Mouse (Mus musculus) limb, embryonic 15.5 days (tissue): Measurements from ENCODE around the gene Itprip. TPM values are rescaled to one million over a fixed set of nuclear protein-coding genes. Genes with fewer than 3 reads are reported as not detected.
A peak's percentile ranks its signal among the peaks of the same experiment; 100 is the strongest.

Source experiments
- ATAC-seq: fragments of 200-750 bp; cut with Nextera tagmentation; 2 replicates; pipeline ENCODE4 v1.8.0; 2017; ENCODE audit warnings: low read depth, moderate TSS enrichment; ENCODE audit not compliant: insufficient number of reproducible peaks, low FRiP score, low TSS enrichment
- H3K27ac ChIP-seq: fragments of 300-500 bp; sonication (generic); 2 replicates; pipeline ENCODE4 v1.5.1; 2015; ENCODE audit warnings: moderate library complexity, mild to moderate bottlenecking, inconsistent platforms
- H3K27me3 ChIP-seq: fragments of 300-500 bp; sonication (generic); 2 replicates; pipeline ENCODE4 v1.6.1; 2015; ENCODE audit warnings: inconsistent platforms
- H3K36me3 ChIP-seq: fragments of 300-500 bp; sonication (generic); 2 replicates; pipeline ENCODE4 v1.6.1; 2015; ENCODE audit warnings: inconsistent platforms
- H3K4me1 ChIP-seq: fragments of 300-500 bp; sonication (generic); 2 replicates; pipeline ENCODE4 v1.6.1; 2015; ENCODE audit warnings: inconsistent platforms
- H3K4me2 ChIP-seq: fragments of 300-500 bp; sonication (generic); 2 replicates; pipeline ENCODE4 v1.6.1; 2015; ENCODE audit warnings: mild to moderate bottlenecking, inconsistent platforms
- H3K4me3 ChIP-seq: fragments of 300-500 bp; sonication (generic); 2 replicates; pipeline ENCODE4 v1.5.1; 2015; ENCODE audit warnings: mild to moderate bottlenecking, inconsistent platforms
- H3K9ac ChIP-seq: fragments of 300-500 bp; sonication (generic); 2 replicates; pipeline ENCODE4 v1.6.1; 2015; ENCODE audit warnings: inconsistent platforms
- H3K9me3 ChIP-seq: fragments of 300-500 bp; sonication (generic); 2 replicates; pipeline ENCODE4 v1.6.1; 2016; ENCODE audit warnings: inconsistent platforms
- WGBS: fragments of 180-500 bp; shearing (Covaris S2); methylation state at CpG from one replicate; pipeline ENCODE4 v1.1.7; 2015; 5-methylcytosine and 5-hydroxymethylcytosine counted together
- polyA plus RNA-seq: library from polyadenylated mRNA; unstranded; fragments of >200 nt; fragmentation: Nextera tagmentation; extraction: Ambion mirVana; gene quantifications from 2 replicates; pipeline ENCODE4 v1.2.1, GENCODE M21; 2015

Gene Itprip
- polyA plus RNA-seq, 1 experiment from 2014 or later: 23.0 TPM

DNA sequence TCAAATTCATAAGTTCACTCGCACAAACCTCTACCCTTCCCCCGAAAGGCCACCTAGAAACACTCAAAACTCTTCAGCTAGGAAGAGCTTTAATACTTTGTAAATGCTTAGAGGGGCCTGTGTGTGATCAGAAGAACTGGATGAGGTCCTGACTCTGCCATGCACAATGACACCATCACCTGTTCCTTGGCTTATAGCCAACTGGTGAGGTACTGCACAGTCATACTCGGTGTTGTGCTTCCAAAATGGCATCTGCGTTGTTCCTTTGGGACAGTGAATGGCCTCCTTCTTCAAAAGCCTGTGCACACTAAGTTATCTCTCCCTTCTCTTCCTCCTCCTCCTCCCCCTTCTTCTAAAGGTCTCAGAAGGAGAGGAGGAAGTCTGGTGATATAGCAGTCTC lies 8.3 kb downstream of the Itprip start:
- no peak for ATAC-seq
- Histone ChIP-seq H3K27ac (no peak overlapping the region), H3K4me1 (peaks cover 28% of the 10 kb centered on the region), H3K9me3 (no peaks in the 10 kb centered on the region), H3K9ac (no peak overlapping the region), H3K27me3 (no peaks in the 10 kb centered on the region), H3K36me3 (peaks cover 12% of the 10 kb centered on the region; the same call in 1 of the 2 replicates), H3K4me2 (no peak overlapping the region), H3K4me3 (no peak overlapping the region)
- WGBS: 83% methylated on average over 4 of the region's 4 CpGs

DNA sequence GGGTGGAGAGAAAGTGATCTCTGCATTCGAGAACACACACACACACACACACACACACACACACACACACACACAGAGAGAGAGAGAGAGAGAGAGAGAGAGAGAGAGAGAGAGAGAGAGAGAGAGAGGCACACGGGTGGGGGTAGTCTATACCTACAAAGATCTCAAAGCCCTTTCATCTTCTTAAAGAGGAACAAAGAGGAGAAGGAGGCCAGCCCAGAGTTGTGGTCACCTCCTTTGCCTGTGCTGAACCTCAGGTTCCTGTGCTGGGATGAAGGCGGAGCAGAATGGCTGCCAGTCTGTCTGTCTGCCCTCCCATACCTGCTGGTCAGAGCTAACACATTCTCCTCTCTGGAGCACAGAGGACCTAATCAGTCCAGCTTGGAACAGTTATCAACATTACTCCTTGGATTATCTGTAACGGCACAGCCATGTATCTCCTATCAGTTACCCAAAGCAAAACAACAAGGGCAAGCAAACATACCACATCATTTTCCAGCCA lies 8.9 kb downstream of the Itprip start:
- Histone ChIP-seq H3K9me3 (no peaks in the 10 kb centered on the region), H3K4me1 (peaks cover 32% of the 10 kb centered on the region), H3K36me3 (peaks cover 12% of the 10 kb centered on the region; the same call in 1 of the 2 replicates), H3K27ac (no peak overlapping the region; the same call in 1 of the 2 replicates), H3K4me3 (no peak overlapping the region), H3K4me2 (peak overlapping the region; percentile 42; the same call in 1 of the 2 replicates), H3K27me3 (no peaks in the 10 kb centered on the region), H3K9ac (no peak overlapping the region)
- 43% methylated on average over 3 of the region's 4 CpGs for WGBS
- ATAC-seq: no peak

DNA sequence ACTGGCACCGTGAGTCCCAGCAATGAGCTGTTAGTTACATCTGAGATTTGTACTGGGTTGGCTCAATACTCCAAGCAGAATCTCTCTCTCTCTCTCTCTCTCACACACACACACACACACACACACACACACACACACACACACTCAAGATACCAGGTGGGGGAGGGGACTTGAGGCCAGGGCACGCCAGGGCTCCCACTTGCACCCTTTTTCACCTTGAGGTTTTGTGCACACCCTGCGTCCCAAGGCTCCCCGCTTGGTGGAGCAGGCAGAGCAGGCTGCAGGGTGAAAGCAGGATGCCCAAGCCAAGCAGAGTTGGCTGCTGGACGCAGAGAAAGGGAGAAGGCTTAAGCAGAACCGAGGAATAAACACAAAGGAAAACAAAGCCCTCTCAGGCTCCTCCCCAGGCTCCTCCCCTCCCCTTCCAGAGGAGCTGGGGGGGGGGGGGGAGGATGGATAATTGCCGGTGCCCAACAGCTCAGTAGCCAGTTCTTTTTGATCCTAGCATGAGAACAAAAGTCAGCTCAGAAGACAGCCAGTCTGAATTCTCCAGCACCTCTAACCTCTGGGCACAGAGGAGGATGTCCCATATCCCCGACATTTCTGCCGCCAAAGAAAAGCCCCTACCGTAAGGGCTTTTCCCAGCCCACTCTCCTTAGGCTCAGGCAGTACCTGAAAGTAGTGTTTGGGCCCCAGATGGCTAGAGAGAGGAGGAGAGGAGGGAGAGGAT lies 9.5 kb downstream of the Itprip start:
- Histone ChIP-seq H3K9me3 (no peaks in the 10 kb centered on the region), H3K27ac (peak overlapping the region; percentile 80; the same call in 1 of the 2 replicates), H3K9ac (peak overlapping the region; percentile 28; the same call in 1 of the 2 replicates), H3K36me3 (peaks cover 12% of the 10 kb centered on the region; the same call in 1 of the 2 replicates), H3K4me1 (peaks cover 35% of the 10 kb centered on the region), H3K4me2 (peak overlapping the region; percentile 42), H3K27me3 (no peaks in the 10 kb centered on the region), H3K4me3 (peak overlapping the region; percentile 30)
- 6% methylated on average over 9 of the region's 10 CpGs for WGBS
- peak; percentile 16; the same call in 1 of the 2 replicates for ATAC-seq

DNA sequence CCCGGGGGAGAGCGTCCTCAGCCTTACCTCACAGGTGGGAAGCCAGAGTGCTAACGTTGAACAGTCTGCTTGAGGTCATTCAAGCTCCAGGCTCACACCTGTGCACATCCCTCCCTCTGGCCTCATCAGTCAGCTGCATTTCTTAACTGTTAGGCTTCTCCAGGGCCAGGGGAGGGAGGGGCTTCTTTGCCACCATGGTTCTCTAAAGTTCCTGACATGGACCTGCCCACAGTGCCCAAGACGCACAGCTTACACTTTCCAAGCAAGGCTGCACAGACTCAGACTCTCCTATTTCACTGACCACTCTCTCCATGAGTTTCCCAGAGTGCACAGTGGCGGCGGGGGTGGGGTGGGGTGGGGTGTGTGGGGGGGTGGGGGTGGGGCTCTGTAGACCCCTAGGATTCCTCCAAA lies 10.1 kb downstream of the Itprip start:
- 12% methylated on average over 6 of the region's 6 CpGs for WGBS
- Histone ChIP-seq H3K27ac (peak overlapping the region; percentile 80), H3K9me3 (no peaks in the 10 kb centered on the region), H3K4me1 (peaks cover 36% of the 10 kb centered on the region), H3K36me3 (peaks cover 12% of the 10 kb centered on the region; the same call in 1 of the 2 replicates), H3K4me3 (0 out of 2 replicates have a peak overlapping the region, but pooled peaks have one; percentile 30), H3K27me3 (no peaks in the 10 kb centered on the region), H3K4me2 (peak overlapping the region; percentile 42; the same call in 1 of the 2 replicates), H3K9ac (no peak overlapping the region)
- ATAC-seq: peak; percentile 49; the same call in 1 of the 2 replicates

DNA sequence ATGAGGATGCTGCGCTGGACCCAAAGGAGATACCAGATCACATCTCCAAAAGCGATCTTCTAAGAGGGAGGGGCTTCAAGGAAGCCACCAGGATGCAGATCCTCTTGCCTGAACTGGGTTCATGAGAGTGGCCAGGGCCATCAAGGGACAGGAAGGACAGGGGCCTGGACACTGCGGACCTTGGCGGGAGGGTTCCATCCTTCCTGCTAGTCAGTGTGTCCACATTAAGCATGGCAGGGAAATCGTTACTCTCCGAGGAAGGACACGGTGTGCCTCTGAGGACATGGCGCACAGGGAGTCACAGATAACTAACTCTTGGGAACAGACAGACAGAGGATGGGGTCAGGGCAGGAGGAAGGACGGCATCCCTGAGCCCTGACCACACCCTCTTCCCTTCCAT lies 11.5 kb downstream of the Itprip start:
- Histone ChIP-seq H3K4me2 (no peak overlapping the region), H3K27me3 (no peaks in the 10 kb centered on the region), H3K27ac (no peak overlapping the region), H3K36me3 (peaks cover 12% of the 10 kb centered on the region; the same call in 1 of the 2 replicates), H3K9ac (no peak overlapping the region), H3K4me3 (no peak overlapping the region), H3K4me1 (peaks cover 49% of the 10 kb centered on the region), H3K9me3 (no peaks in the 10 kb centered on the region)
- no peak for ATAC-seq
- 92% methylated on average over 9 of the region's 9 CpGs for WGBS

DNA sequence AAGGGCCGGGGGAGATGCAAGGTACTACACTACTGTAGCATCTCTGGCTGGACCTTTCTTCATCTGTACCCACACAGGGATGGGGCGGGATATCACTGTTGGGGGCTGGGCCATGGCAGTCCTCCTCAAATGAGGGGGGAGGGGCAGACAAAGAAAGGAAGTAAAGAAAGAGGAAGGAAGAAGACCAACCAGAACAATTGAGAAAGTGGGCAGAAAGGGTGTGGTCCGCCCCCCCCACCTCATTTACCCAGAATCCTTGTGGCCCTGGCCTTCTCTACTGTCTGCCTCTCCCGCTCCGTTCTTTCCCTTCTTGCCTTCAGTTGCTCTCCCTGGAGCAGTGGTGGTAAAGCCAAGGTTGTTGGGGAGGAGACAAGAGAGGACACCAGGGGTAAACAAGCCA lies 13.5 kb downstream of the Itprip start:
- no peak for ATAC-seq
- Histone ChIP-seq H3K4me1 (peaks cover 60% of the 10 kb centered on the region), H3K9ac (no peak overlapping the region), H3K36me3 (peaks cover under 1% of the 10 kb centered on the region; the same call in 1 of the 2 replicates), H3K4me3 (no peak overlapping the region), H3K9me3 (no peaks in the 10 kb centered on the region), H3K27ac (no peak overlapping the region), H3K4me2 (no peak overlapping the region), H3K27me3 (no peaks in the 10 kb centered on the region)
- WGBS: 86% methylated on average over 5 of the region's 5 CpGs

DNA sequence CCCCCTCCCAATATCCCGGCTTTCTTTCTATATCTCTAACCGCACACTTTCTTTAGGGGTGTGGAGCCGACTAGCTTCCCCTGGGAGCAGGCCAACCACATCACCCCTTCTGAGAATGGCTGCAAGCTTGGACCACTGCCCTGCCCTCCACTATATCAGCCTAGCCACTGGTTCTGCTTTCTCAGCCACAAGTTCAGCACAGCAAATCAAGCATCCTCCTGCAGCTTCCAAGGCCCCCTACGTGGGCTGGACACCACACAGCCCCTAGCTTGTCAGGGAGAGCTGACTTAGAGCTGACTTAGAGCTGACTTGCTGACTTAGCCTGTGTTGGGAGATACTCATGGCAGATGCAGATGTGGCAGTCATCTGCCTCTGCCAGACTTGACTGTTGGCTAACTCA lies 14.0 kb downstream of the Itprip start:
- Histone ChIP-seq H3K4me3 (no peak overlapping the region), H3K4me2 (no peak overlapping the region), H3K36me3 (no peaks in the 10 kb centered on the region), H3K9me3 (no peaks in the 10 kb centered on the region), H3K9ac (no peak overlapping the region), H3K4me1 (peaks cover 55% of the 10 kb centered on the region), H3K27me3 (no peaks in the 10 kb centered on the region), H3K27ac (no peak overlapping the region)
- no peak for ATAC-seq
- 79% methylated on average over 4 of the region's 4 CpGs for WGBS

DNA sequence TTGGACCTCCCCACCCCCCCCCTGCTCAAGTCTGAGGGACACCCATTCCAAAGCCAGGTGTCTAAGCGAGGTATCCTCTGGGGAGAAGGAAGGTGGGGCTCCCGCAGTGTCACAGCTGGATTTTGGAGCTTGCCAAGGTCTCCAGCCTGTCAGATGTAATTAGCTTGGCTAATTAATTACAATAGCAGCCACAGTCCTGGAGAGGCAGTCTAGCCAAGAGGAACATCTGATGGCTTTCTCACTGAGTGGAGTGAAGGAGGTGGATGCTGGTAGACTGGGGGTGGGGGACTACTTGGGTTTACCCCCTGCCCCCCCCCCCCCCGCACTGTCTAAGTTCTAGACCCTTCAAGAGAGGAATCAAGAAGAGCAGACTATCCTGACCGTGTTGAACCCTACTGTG lies 15.4 kb downstream of the Itprip start:
- no peak for ATAC-seq
- no peaks in the 10 kb centered on the region for H3K27me3 ChIP-seq
- H3K27ac ChIP-seq: no peak overlapping the region

DNA sequence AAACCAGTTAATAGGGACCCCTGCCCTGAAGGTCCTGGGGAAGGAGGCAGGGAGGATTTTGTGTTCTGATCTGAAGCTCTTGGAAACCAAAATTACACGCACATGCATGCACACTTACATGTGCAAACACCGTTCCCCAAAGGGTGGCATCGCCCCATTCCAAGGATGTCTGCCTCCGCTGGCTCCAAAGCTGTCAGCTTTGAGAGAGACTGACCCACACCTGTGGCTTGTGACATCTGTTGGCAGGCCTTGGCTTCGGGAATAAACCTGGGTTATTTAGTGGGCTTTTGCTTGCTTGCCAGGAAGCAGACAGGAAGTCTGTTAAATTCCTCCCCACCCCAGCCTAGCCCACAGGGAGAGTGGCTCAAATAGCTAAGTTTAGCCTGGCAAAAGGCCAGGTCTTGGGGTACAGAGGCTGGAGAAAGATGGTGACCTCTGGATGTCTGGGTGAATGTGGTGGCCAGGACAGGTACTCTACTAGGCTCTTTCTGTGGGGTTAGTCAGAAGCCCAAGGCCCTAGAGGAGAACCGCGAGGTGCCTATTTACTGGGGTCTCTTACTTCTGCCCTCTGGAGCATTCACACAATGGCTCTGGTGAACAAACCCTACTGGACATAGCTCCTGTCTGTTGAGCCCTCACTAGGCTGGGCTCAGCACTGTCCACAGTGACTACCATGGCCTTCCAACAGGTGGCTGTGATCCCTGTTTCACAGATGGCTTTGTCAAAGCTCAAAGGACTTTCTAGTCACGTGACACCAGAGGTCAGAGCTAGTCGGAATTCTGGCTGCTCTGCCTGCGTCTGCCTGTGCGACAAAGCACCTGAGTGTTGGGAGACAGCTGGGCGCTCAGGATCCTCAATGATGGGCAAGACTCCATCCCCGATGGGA lies 16.5 kb downstream of the Itprip start:
- H3K4me1 ChIP-seq: peaks cover 38% of the 10 kb centered on the region
- peak; percentile 22 for ATAC-seq
- peaks cover 4% of the 10 kb centered on the region for H3K36me3 ChIP-seq
- no peaks in the 10 kb centered on the region for H3K9me3 ChIP-seq
- no peak overlapping the region for H3K9ac ChIP-seq
- H3K4me2 ChIP-seq: no peak overlapping the region
- H3K27ac ChIP-seq: no peak overlapping the region
- no peaks in the 10 kb centered on the region for H3K27me3 ChIP-seq
- no peak overlapping the region for H3K4me3 ChIP-seq
- WGBS: 36% methylated on average over 13 of the region's 13 CpGs

More for the DNA sequence above, 15.4 kb downstream of the Itprip start:
- Histone ChIP-seq H3K4me3 (no peak overlapping the region), H3K4me1 (peaks cover 43% of the 10 kb centered on the region), H3K36me3 (no peaks in the 10 kb centered on the region), H3K9ac (no peak overlapping the region), H3K9me3 (no peaks in the 10 kb centered on the region), H3K4me2 (no peak overlapping the region)
- 47% methylated on average over 4 of the region's 4 CpGs for WGBS

DNA sequence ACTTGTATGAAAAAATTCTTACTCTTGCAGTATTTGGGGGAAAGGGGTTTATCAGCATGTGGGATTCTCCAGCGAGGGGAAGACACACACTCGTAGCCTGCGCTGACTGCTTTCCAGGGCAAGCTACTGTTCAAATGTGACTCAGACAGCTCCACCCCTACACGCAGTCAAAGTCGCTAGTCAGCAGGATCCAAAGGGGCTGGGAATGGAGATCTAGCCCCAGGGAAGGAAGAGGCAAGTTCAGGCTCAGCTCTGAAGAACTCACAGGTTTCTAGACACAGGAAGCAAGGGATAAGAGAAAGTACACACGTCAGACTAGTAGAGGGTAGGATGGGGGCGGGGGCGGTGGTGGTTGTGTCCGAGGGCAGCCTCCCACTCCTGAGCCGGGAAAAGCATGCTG lies 18.5 kb downstream of the Itprip start:
- H3K27me3 ChIP-seq: no peaks in the 10 kb centered on the region
- peaks cover 24% of the 10 kb centered on the region for H3K36me3 ChIP-seq

DNA sequence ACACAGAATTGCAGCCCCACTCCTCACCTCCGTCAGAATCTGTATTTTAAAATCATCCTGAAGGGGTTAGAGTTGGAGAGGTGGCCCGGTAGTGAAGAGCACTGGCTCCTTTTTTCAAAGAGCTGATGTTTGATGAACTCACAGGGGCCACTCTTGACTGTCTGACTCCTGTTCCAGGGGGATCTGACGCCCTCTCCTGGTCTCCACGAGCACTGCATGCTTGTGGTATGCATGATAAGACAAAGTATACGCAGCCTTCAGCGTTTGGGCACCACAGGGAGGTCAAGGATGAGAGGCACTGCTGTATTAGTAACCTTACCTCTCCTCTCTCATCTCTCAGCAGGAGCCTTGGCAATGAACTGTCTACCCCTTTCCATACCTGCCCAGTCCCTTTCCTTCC lies 19.1 kb downstream of the Itprip start:
- Histone ChIP-seq H3K36me3 (peaks cover 29% of the 10 kb centered on the region), H3K4me3 (no peak overlapping the region), H3K27me3 (no peaks in the 10 kb centered on the region), H3K4me2 (no peak overlapping the region), H3K9me3 (no peaks in the 10 kb centered on the region), H3K27ac (0 out of 2 replicates have a peak overlapping the region, but pooled peaks have one; percentile 44), H3K9ac (no peak overlapping the region), H3K4me1 (peaks cover 32% of the 10 kb centered on the region)
- 62% methylated on average over 6 of the region's 6 CpGs for WGBS
- no peak for ATAC-seq

More for the DNA sequence above, 18.5 kb downstream of the Itprip start:
- WGBS: 69% methylated on average over 10 of the region's 10 CpGs
- no peak for ATAC-seq
- H3K27ac ChIP-seq: 0 out of 2 replicates have a peak overlapping the region, but pooled peaks have one; percentile 44
- no peaks in the 10 kb centered on the region for H3K9me3 ChIP-seq
- no peak overlapping the region for H3K4me3 ChIP-seq
- H3K4me2 ChIP-seq: no peak overlapping the region
- no peak overlapping the region for H3K9ac ChIP-seq
- peaks cover 38% of the 10 kb centered on the region for H3K4me1 ChIP-seq
